Mouse (Mus musculus) hindbrain, embryonic 10.5 days (tissue): ENCODE data around the gene Olfr71. TPM values are rescaled to one million over a fixed set of nuclear protein-coding genes. Genes with fewer than 3 reads are reported as not detected.

Experiments
- DNase-seq: peaks from one replicate; pipeline ENCODE4 v3.0.0-alpha.2; 2017; ENCODE audit warnings: low spot score
- H3K27ac ChIP-seq: fragments of 300-500 bp; sonication (generic); 2 replicates; pipeline ENCODE4 v1.5.1; 2016; ENCODE audit warnings: mild to moderate bottlenecking, moderate library complexity
- H3K27me3 ChIP-seq: fragments of 300-500 bp; sonication (generic); 2 replicates; pipeline ENCODE4 v1.6.1; 2016; ENCODE audit warnings: mild to moderate bottlenecking; ENCODE audit not compliant: poor library complexity, insufficient read depth, severe bottlenecking
- H3K36me3 ChIP-seq: fragments of 300-500 bp; sonication (generic); 2 replicates; pipeline ENCODE4 v1.6.1; 2016; ENCODE audit warnings: mild to moderate bottlenecking, moderate library complexity
- H3K4me1 ChIP-seq: fragments of 300-500 bp; sonication (generic); replicated peaks from 2 replicates; pipeline ENCODE4 v1.6.1; 2016; ENCODE audit warnings: mild to moderate bottlenecking
- H3K4me3 ChIP-seq: fragments of 300-500 bp; sonication (generic); 2 replicates; pipeline ENCODE4 v1.5.1; 2016; ENCODE audit warnings: mild to moderate bottlenecking, moderate library complexity
- H3K9me3 ChIP-seq: fragments of 300-500 bp; sonication (generic); 2 replicates; pipeline ENCODE4 v1.6.1; 2016; ENCODE audit warnings: mild to moderate bottlenecking, moderate library complexity
- WGBS: fragments of 180-500 bp; shearing (Covaris S2); methylation state at CpG from one replicate; pipeline ENCODE4 v1.1.7; 2016; 5-methylcytosine and 5-hydroxymethylcytosine counted together
- polyA plus RNA-seq: library from polyadenylated mRNA; unstranded; fragments of >200 nt; fragmentation: Nextera tagmentation; extraction: Ambion mirVana; gene quantifications from 2 replicates; pipeline ENCODE4 v1.2.1, GENCODE M21; 2016

The Olfr71 gene
- polyA plus RNA-seq, result not detected in 2 replicates

- H3K27ac ChIP-seq, result no peak within 1 kb of the TSS
- H3K36me3 ChIP-seq, result no peaks in the 10 kb centered on the region
- DNase-seq, result no peak
- no peaks in the 10 kb centered on the region for H3K9me3 ChIP-seq
- WGBS, result 85% methylated on average over 6 of the region's 6 CpGs
- no peaks in the 10 kb centered on the region for H3K27me3 ChIP-seq
- no peak within 1 kb of the TSS for H3K4me3 ChIP-seq
- peaks cover 5% of the 10 kb centered on the region for H3K4me1 ChIP-seq
Measured at GRCm38 (mm10) chr4:43709869-43710268, at the start of gene Olfr71. Gene Olfr71 (minus strand): TSS chr4:43710255.

DNA sequence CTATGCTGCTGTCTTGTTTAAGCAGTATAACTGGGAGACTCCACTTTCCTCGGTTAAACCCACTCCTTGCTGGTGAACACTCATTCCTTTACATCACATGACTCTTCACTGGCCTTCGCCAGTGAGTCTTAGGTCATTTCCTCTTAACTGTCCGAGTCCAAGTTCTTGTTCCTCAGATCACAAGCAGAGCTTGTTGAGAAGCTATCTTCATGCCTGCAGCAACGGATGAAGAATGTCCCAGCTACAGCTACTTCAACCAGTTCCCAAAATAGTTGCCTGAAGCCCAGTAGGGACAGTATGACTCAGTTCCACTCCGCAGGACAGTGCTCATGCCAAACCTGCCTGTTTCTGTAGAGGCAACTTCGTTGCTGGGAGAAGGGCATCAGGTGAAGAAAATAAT, 47.2 kb upstream of the Olfr71 start:
- no peaks in the 10 kb centered on the region for H3K9me3 ChIP-seq
- H3K4me1 ChIP-seq, result 0 out of 2 replicates have a peak, but pooled peaks cover 4% of the 10 kb centered on the region
- H3K36me3 ChIP-seq, result no peaks in the 10 kb centered on the region
- no peaks in the 10 kb centered on the region for H3K27me3 ChIP-seq
- no peak overlapping the region for H3K27ac ChIP-seq
- WGBS, result 86% methylated on average over 6 of the region's 6 CpGs
- DNase-seq, result no peak
- no peak overlapping the region for H3K4me3 ChIP-seq

GRCm38 (mm10) chr4:43745187-43745586, 35.1 kb upstream of the Olfr71 start:
- no peak for DNase-seq
- H3K27ac ChIP-seq, result no peak overlapping the region
- H3K4me3 ChIP-seq, result no peak overlapping the region
- H3K36me3 ChIP-seq, result no peaks in the 10 kb centered on the region
- 21% methylated on average over 6 of the region's 6 CpGs for WGBS
- H3K9me3 ChIP-seq, result peaks cover 5% of the 10 kb centered on the region; the same call in 1 of the 2 replicates
- H3K4me1 ChIP-seq, result peaks cover 3% of the 10 kb centered on the region; the same call in 1 of the 2 replicates
- no peaks in the 10 kb centered on the region for H3K27me3 ChIP-seq

DNA sequence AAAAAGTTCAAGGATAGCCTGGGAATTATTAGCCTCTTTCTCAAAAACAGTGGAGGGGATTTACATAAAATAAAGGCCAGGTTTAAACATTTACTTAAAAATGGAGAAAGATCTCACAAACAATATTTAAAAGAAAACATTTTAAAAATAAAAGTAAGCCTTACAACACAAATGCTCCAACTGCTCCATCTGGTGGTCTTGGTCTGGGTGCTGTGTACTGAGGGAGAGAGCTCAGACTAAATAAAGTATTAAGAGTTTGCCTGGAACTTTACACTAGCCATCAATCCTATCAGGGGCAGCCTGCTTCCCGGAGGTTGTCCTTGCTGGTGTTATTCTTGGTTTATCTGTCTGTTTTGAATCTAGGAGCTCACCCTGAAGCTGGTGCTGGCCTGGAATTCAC, 33.0 kb upstream of the Olfr71 start:
- no peak for DNase-seq
- Histone ChIP-seq H3K27ac (no peak overlapping the region), H3K4me3 (no peak overlapping the region), H3K36me3 (no peaks in the 10 kb centered on the region), H3K27me3 (no peaks in the 10 kb centered on the region), H3K4me1 (peaks cover 3% of the 10 kb centered on the region; the same call in 1 of the 2 replicates), H3K9me3 (no peaks in the 10 kb centered on the region)
- WGBS, result 60% methylated on average over 1 of the region's 1 CpGs

DNA sequence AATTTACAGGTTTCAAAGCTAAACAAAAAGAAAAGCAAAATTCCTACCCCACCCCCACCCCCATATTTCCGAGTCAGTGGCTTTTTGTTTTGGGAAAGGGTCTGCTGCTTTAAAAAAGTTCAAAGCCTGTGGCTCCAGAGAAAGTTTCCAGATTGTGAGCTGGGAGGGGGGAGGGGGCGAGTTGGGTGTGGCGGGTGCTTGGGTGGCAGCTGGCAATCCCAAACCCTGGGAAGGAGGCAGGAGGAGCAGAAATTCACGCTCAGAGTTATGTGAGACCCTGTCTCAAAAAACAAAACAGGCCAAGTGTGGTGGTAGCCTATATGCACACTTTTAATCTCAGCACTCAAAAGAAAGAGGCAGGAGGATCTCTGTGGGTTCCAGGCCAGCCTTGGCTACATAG, 32.6 kb upstream of the Olfr71 start:
- Histone ChIP-seq H3K27ac (no peak overlapping the region), H3K4me3 (no peak overlapping the region), H3K27me3 (no peaks in the 10 kb centered on the region), H3K36me3 (no peaks in the 10 kb centered on the region), H3K9me3 (no peaks in the 10 kb centered on the region), H3K4me1 (peaks cover 3% of the 10 kb centered on the region; the same call in 1 of the 2 replicates)
- WGBS, result 32% methylated on average over 4 of the region's 4 CpGs
- DNase-seq, result no peak

- 68% methylated on average over 5 of the region's 5 CpGs for WGBS
- Histone ChIP-seq H3K27ac (no peak overlapping the region), H3K9me3 (no peaks in the 10 kb centered on the region), H3K27me3 (no peaks in the 10 kb centered on the region), H3K4me3 (no peak overlapping the region), H3K4me1 (peaks cover 9% of the 10 kb centered on the region; the same call in 1 of the 2 replicates), H3K36me3 (no peaks in the 10 kb centered on the region)
- no peak for DNase-seq
Measured at GRCm38 (mm10) chr4:43741526-43741925, 31.5 kb upstream of the Olfr71 start.

GRCm38 (mm10) chr4:43738989-43739674, 29.1 kb upstream of the Olfr71 start:
- no peak for DNase-seq
- no peak overlapping the region for H3K4me3 ChIP-seq
- H3K27ac ChIP-seq, result no peak overlapping the region
- WGBS, result 75% methylated on average over 8 of the region's 8 CpGs
- H3K9me3 ChIP-seq, result no peaks in the 10 kb centered on the region
- H3K36me3 ChIP-seq, result no peaks in the 10 kb centered on the region
- peaks cover 9% of the 10 kb centered on the region; the same call in 1 of the 2 replicates for H3K4me1 ChIP-seq
- no peaks in the 10 kb centered on the region for H3K27me3 ChIP-seq

- Histone ChIP-seq H3K4me1 (peaks cover 7% of the 10 kb centered on the region; the same call in 1 of the 2 replicates), H3K36me3 (no peaks in the 10 kb centered on the region), H3K27ac (no peak overlapping the region), H3K4me3 (no peak overlapping the region), H3K9me3 (no peaks in the 10 kb centered on the region), H3K27me3 (no peaks in the 10 kb centered on the region)
- WGBS, result 58% methylated on average over 6 of the region's 6 CpGs
- no peak for DNase-seq
Measured at GRCm38 (mm10) chr4:43737144-43737543, 27.1 kb upstream of the Olfr71 start.

DNA sequence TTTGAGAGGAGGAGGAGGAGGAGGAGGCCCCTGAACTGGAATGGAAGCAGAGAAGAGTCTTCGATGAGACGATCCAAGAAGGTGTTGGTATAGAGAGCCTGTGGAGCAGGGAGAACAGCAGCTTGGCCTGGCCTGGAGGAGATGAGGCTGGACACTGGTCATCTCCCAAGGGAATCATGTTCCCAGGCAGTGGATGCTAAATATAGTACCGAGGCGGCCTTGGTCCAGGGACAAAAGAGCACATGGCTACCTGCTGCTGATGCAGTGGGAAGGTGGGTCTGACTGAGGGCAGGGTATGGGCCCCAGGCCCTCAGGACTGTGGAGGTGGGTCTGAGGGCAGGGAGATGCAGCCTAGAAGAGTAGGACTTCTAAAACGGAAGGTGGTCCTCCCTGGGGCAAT, 23.1 kb upstream of the Olfr71 start:
- Histone ChIP-seq H3K9me3 (no peaks in the 10 kb centered on the region), H3K4me1 (peaks cover 25% of the 10 kb centered on the region), H3K4me3 (no peak overlapping the region), H3K27me3 (no peaks in the 10 kb centered on the region), H3K36me3 (no peaks in the 10 kb centered on the region), H3K27ac (no peak overlapping the region)
- 79% methylated on average over 5 of the region's 5 CpGs for WGBS
- DNase-seq, result no peak

DNA sequence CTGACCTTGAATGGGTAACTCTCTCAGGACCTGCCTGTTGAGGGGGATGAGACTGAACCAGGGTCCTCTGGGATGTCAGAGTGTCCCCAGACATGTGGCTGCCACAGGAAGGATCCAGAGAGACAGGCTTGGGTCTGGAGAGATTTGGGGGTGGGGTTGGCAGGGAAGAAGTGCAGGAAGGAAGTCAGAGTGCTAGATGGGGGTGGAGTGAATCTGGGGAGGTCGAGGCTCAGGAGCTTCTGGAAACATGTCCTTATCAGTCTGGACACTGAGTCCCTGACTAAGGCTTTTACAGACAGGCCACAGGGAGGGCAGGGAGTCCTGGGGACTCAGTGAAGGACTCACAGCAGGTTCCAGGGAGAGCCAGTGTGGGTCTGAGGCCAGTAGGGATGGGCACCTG, 22.1 kb upstream of the Olfr71 start:
- Histone ChIP-seq H3K4me3 (no peak overlapping the region), H3K36me3 (no peaks in the 10 kb centered on the region), H3K9me3 (no peaks in the 10 kb centered on the region), H3K4me1 (peaks cover 27% of the 10 kb centered on the region), H3K27me3 (no peaks in the 10 kb centered on the region), H3K27ac (peak overlapping the region; percentile 45; the same call in 1 of the 2 replicates)
- DNase-seq, result no peak
- 38% methylated on average over 1 of the region's 1 CpGs for WGBS

GRCm38 (mm10) chr4:43730750-43731297, 20.8 kb upstream of the Olfr71 start:
- DNase-seq, result no peak
- Histone ChIP-seq H3K27ac (no peak overlapping the region), H3K27me3 (no peaks in the 10 kb centered on the region), H3K4me3 (no peak overlapping the region), H3K36me3 (no peaks in the 10 kb centered on the region), H3K4me1 (peaks cover 28% of the 10 kb centered on the region), H3K9me3 (no peaks in the 10 kb centered on the region)
- WGBS, result 76% methylated on average over 21 of the region's 21 CpGs

GRCm38 (mm10) chr4:43729794-43730550, 19.9 kb upstream of the Olfr71 start, which contains the start of gene Spaar:
Gene Spaar (plus strand): TSS chr4:43730034.
- Histone ChIP-seq H3K27me3 (no peaks in the 10 kb centered on the region), H3K4me1 (peaks cover 28% of the 10 kb centered on the region), H3K27ac (no peak within 1 kb of the TSS), H3K4me3 (no peak within 1 kb of the TSS), H3K9me3 (no peaks in the 10 kb centered on the region), H3K36me3 (no peaks in the 10 kb centered on the region)
- 68% methylated on average over 14 of the region's 14 CpGs for WGBS
- DNase-seq, result no peak

- WGBS, result 85% methylated on average over 3 of the region's 3 CpGs
- no peak for DNase-seq
- H3K27me3 ChIP-seq, result no peaks in the 10 kb centered on the region
- H3K9me3 ChIP-seq, result no peaks in the 10 kb centered on the region
- no peak overlapping the region for H3K27ac ChIP-seq
- H3K4me3 ChIP-seq, result no peak overlapping the region
- H3K36me3 ChIP-seq, result no peaks in the 10 kb centered on the region
- H3K4me1 ChIP-seq, result peaks cover 28% of the 10 kb centered on the region
Measured at GRCm38 (mm10) chr4:43729126-43729525, 19.1 kb upstream of the Olfr71 start.
